Mouse (Mus musculus) liver, embryonic 14.5 days (tissue): ENCODE data around the gene Pom121l2.

Experiments used
- CTCF ChIP-seq: IDR thresholded peaks from 2 replicates; pipeline ENCODE4 v1.5.1; 2016; ENCODE audit warnings: antibody characterized with exemption, low read depth, control low read depth
- EP300 ChIP-seq: IDR thresholded peaks from 2 replicates; pipeline ENCODE4 v1.6.1; 2016; ENCODE audit warnings: antibody characterized with exemption, low read depth

DNA sequence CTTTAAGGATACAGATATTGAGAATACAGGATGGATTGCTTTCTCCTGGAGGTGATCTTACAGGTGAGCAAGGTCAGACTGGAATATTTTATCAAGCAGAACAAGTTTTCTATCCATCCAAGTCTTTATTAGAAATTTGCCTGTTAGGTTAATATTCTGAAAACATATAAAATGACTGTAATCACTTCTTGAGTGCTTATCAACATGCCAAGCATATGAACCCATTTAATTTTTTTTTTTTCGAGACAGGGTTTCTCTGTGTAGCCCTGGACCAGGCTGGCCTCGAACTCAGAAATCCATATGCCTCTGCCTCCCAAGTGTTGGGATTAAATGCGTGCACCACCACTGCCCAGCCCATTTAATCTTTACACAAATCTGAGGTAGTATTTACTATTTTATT lies 56.0 kb downstream of the Pom121l2 start:
- TF ChIP-seq CTCF, result no peak
- no peak for TF ChIP-seq EP300
